Mouse (Mus musculus): ENCODE data around the gene Rab12. TPM values are rescaled to one million over a fixed set of nuclear protein-coding genes. Genes with fewer than 3 reads are reported as not detected.
A peak's percentile ranks its signal among the peaks of the same experiment; 100 is the strongest.

Rab12 gene
- polyA plus RNA-seq, 1 experiment from 2014 or later = 49.6 TPM

DNA sequence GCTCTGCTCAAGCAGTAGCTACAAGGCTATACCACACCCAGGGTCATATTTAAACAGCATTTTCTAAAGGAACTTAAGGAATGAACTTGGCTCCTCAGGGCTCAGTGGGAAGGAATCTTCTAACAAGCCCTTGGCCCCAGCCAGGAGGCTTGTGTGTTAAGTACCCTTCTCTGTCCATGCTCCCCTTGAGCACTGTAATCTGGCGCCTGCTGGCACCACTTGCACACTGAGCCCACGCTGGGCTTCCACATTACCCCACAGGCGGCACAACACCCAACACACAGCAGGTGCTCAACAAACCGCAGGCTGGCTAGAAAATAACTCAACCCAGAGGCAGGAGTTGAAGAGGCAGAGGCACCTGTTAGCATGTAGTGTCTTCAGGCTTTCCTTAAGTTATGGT, 2.6 kb downstream of the Rab12 start:
- no peak overlapping the region for H3K4me3 ChIP-seq
- ATAC-seq (ENCODE audit: low FRiP score, low read depth) = no peak
- peaks cover 29% of the 10 kb centered on the region for H3K4me1 ChIP-seq
- H3K27ac ChIP-seq = no peak overlapping the region
- H3K9me3 ChIP-seq = no peaks in the 10 kb centered on the region
- no peak overlapping the region for H3K4me2 ChIP-seq (replicated peaks)
- 89% methylated on average over 4 of the region's 4 CpGs for WGBS
- peaks cover 10% of the 10 kb centered on the region for H3K36me3 ChIP-seq
- H3K27me3 ChIP-seq = no peaks in the 10 kb centered on the region
- H3K9ac ChIP-seq = 0 out of 2 replicates have a peak overlapping the region, but pooled peaks have one; percentile 25

DNA sequence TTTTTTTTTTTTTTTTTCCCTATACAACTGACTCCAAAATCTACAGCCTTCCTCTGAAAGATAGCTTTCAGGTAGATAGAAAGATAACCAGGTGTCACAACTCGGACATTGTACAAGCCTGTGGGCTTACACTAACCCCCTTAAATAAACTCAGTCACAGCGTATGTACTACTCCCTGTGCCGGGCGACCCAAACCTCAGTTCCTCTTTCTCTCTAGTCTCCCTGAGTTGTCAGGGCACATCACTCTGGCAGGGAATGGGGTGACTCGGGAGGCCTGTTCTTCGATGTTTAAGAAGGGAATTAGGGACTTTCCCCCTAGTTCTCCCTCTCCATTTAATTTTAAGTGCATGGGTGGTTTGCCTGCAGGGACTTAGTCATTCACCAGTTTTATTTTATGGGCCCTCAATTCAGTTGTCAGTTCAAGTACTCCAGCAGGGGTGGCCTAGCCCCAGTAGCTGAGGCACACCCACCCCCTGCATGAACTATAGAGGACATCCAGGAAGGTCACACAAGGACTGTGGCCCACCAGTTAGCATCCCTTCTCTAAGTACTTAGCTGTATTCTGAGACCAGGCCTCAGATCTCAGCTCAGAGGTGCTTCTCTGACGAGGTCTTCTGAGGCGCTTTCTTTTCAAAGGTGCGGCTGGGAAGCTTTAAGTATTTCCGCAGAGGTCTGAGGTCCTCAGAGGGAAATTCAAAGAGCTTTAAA, 5.1 kb downstream of the Rab12 start:
- Histone ChIP-seq H3K36me3 (peaks cover 20% of the 10 kb centered on the region), H3K4me2 (replicated peaks) (no peak overlapping the region), H3K27me3 (no peaks in the 10 kb centered on the region), H3K9me3 (no peaks in the 10 kb centered on the region), H3K4me1 (peaks cover 36% of the 10 kb centered on the region), H3K27ac (no peak overlapping the region), H3K9ac (no peak overlapping the region), H3K4me3 (no peak overlapping the region)
- no peak for ATAC-seq (ENCODE audit: low FRiP score, low read depth)
- 78% methylated on average over 10 of the region's 10 CpGs for WGBS

DNA sequence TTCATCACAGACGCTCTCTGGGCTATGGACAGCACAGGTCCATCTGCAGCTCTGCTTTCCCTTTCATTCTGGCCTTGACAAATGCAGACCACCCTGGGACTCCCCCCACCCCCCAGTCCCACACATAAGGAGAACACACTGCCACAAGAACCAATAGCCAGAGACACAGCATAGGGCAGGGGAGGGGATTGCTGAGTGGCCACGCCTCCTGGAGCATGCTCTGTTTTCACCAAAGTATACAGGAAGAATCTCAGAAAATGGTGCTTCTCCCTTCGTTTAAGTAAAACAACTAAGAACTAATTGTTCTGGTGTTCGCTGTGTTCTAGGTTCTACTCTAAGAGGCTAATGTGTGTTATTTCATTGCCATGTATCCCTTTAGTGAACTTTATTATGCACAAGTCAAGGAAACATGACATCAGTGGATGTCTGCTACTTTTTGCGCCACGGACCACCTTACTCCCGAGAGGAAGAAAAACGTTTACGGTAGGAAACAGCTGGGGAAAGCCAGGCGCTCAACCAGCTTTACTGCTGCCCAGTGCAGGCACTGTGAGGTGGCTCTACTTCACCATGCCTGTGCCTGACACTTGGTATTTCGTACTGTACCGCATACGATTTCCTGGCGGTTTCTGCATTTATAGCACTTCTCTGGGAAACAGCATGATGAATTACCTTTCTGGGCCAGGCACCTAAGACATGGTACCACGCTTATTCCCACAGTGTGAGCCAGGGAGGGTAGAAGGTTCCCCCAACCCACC, 7.2 kb downstream of the Rab12 start:
- Histone ChIP-seq H3K27ac (no peak overlapping the region), H3K4me2 (replicated peaks) (no peak overlapping the region), H3K9ac (no peak overlapping the region), H3K27me3 (no peaks in the 10 kb centered on the region), H3K9me3 (no peaks in the 10 kb centered on the region), H3K4me3 (no peak overlapping the region), H3K4me1 (peaks cover 23% of the 10 kb centered on the region), H3K36me3 (peaks cover 37% of the 10 kb centered on the region)
- ATAC-seq (ENCODE audit: low FRiP score, low read depth) = peak; percentile 29; the same call in 1 of the 2 replicates
- WGBS = 67% methylated on average over 15 of the region's 15 CpGs

DNA sequence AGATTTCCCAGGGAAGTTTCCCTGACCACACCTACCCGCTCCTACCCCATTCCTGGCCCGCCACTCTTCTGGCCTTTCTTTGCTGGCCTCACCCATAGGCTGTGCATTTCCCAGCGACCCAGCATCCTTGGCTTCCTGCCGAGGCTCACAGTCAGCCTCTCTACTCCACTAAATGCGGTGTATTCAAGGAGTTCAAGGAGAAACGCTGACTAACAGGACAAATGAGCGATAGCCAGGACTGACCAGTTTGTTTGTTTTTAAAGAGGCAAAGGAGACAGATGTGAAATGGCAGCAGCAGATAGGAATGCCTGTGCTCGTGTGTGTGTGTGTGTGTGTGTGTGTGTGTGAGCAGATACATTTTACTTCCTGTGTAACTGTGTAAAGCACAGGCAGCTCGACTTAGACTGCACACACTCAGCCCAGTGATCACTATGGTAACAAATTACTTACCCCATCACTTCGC, 9.3 kb downstream of the Rab12 start:
- WGBS = 50% methylated on average over 10 of the region's 10 CpGs
- peaks cover 41% of the 10 kb centered on the region for H3K36me3 ChIP-seq
- no peak overlapping the region for H3K9ac ChIP-seq

DNA sequence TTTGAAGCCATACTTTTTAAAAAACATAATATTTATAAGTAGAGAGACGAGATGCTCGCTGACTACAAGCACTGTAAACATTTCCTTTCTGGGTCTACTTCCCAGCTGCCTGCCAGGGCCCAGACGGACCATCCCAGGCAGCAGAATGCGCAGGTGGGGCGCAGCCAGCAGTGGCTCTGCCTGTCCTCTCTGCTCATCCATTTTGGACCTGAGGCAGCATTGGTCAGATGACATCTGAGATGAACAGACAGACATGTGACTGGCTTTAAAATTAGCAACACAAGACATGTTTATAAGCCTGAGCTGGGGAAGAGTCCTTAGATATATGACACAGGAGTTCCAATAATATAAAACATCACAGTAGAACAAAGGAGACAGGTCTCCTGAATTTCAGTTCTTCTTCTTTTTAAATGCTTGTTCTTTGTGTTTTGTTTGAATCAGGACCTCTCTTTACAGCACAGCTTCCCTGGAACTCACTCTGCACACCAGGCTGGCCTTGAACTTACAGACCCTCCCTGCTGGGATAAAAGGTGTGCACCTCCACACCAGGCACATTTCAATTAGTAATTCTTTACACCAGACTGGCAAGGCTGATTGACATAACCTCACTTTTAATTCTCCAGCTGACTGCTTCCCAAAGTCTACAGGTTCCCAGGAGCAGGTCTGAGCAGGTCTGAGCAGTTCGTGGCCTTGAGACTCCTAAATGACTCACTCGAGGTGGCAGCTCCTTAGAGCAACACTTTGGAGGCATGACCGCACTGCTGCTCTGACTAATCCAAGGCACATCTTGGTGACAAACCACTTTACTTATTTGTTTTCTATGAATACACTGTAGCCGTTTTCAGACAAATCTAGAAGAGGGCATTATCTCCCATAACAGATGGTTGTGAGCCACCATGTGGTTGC, 12.2 kb downstream of the Rab12 start:
- WGBS = 87% methylated on average over 9 of the region's 9 CpGs
- peaks cover 10% of the 10 kb centered on the region for H3K4me1 ChIP-seq
- no peaks in the 10 kb centered on the region for H3K27me3 ChIP-seq
- H3K4me2 ChIP-seq (replicated peaks) = no peak overlapping the region
- H3K9ac ChIP-seq = no peak overlapping the region
- H3K4me3 ChIP-seq = no peak overlapping the region
- H3K27ac ChIP-seq = no peak overlapping the region
- no peak for ATAC-seq (ENCODE audit: low FRiP score, low read depth)
- peaks cover 63% of the 10 kb centered on the region for H3K36me3 ChIP-seq
- H3K9me3 ChIP-seq = no peaks in the 10 kb centered on the region

More for the DNA sequence above, 9.3 kb downstream of the Rab12 start:
- H3K4me2 ChIP-seq (replicated peaks) = no peak overlapping the region
- no peak overlapping the region for H3K27ac ChIP-seq
- H3K4me3 ChIP-seq = no peak overlapping the region
- peak; percentile 41; the same call in 1 of the 2 replicates for ATAC-seq (ENCODE audit: low FRiP score, low read depth)
- no peaks in the 10 kb centered on the region for H3K27me3 ChIP-seq
- H3K9me3 ChIP-seq = no peaks in the 10 kb centered on the region
- peaks cover 17% of the 10 kb centered on the region for H3K4me1 ChIP-seq

DNA sequence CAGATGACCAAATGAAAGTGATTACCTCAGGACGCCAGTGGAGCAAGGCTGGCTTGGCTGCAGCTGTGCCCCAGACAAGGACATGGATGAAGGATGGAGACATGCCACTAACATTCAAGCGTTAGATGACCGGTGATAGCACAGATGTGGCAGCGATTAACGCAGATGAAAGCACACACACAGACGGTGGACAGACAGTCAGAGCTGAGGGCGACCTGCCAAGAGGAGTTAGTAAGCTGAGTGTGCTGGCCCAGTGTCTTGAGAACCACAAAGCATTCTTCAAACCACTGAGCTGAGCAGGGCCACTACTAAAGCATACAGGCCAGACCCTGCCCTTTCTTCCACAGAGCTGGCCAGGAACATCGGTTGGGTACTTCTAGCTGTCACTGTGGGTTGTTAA, 14.6 kb downstream of the Rab12 start:
- Histone ChIP-seq H3K9me3 (no peaks in the 10 kb centered on the region), H3K27ac (no peak overlapping the region), H3K27me3 (no peaks in the 10 kb centered on the region), H3K36me3 (peaks cover 76% of the 10 kb centered on the region), H3K4me3 (no peak overlapping the region), H3K9ac (no peak overlapping the region), H3K4me1 (no peaks in the 10 kb centered on the region), H3K4me2 (replicated peaks) (no peak overlapping the region)
- ATAC-seq (ENCODE audit: low FRiP score, low read depth) = no peak
- 90% methylated on average over 8 of the region's 8 CpGs for WGBS

DNA sequence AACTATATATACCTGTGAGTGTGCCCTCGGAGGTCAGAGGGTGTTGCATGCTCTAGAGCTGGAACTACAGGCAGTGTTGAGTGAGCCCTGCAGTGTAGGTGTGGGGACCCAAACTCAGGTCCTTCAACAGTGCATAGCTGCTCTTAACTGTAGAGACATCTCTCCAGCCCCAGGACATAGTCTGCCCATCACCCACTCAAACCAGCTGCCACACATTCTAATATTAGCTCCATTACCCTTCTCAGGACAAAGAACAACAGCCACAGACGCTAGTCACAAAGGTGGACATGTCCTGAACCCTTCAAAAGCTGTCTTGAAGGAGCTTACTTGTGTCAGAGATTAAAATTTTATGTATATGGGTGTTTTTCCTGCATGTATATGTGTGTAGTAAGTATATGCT, 15.3 kb downstream of the Rab12 start:
- no peak overlapping the region for H3K4me2 ChIP-seq (replicated peaks)
- H3K27me3 ChIP-seq = no peaks in the 10 kb centered on the region
- 93% methylated on average over 2 of the region's 2 CpGs for WGBS
- no peak overlapping the region for H3K9ac ChIP-seq
- ATAC-seq (ENCODE audit: low FRiP score, low read depth) = no peak
- H3K27ac ChIP-seq = no peak overlapping the region
- no peaks in the 10 kb centered on the region for H3K4me1 ChIP-seq
- no peak overlapping the region for H3K4me3 ChIP-seq
- peaks cover 77% of the 10 kb centered on the region for H3K36me3 ChIP-seq
- H3K9me3 ChIP-seq = no peaks in the 10 kb centered on the region

DNA sequence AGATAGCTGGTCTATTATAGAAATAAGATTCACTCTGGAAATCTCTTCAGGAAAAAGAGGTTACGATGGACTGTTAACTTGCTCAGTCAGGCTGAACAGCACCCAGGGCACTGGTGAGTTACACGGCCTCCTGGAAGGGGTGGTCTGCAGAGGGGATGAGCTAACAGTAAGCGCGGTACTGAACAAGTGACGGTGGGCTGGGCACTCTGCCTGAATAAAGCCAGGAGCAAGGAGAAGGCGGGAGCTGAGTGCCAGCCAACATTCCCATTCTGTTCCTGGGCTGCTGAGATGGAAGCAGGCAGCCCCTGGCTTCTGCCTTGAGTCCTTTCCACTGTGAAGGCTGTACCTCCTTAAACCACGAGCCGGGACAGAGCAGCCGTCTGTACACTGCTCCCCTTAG, 16.1 kb downstream of the Rab12 start:
- Histone ChIP-seq H3K27me3 (no peaks in the 10 kb centered on the region), H3K4me3 (no peak overlapping the region), H3K4me2 (replicated peaks) (no peak overlapping the region), H3K27ac (no peak overlapping the region), H3K9me3 (no peaks in the 10 kb centered on the region), H3K4me1 (no peaks in the 10 kb centered on the region), H3K36me3 (peaks cover 80% of the 10 kb centered on the region), H3K9ac (no peak overlapping the region)
- no peak for ATAC-seq (ENCODE audit: low FRiP score, low read depth)
- 92% methylated on average over 9 of the region's 9 CpGs for WGBS

DNA sequence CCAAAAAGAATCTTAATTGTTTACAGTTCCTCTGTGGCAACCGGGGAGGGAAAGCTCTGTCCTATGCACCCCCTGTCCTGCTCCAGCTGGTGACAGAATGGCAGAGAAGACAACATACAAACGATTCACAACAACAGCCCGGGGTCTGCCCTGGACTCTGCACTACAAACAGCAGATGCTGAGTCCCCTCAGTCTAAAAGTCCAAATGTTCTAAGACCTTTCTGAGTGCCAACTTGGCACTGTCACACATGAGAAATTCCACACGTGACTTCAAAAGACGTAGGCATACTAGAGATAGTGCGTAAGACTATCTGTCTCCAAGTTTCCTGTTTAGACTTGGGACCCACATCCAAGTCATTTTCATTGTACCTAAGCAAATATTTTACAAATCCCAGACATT, 16.7 kb downstream of the Rab12 start:
- ATAC-seq (ENCODE audit: low FRiP score, low read depth) = no peak
- Histone ChIP-seq H3K9me3 (no peaks in the 10 kb centered on the region), H3K4me1 (no peaks in the 10 kb centered on the region), H3K4me2 (replicated peaks) (no peak overlapping the region), H3K4me3 (no peak overlapping the region), H3K9ac (no peak overlapping the region), H3K27me3 (no peaks in the 10 kb centered on the region), H3K27ac (no peak overlapping the region), H3K36me3 (peaks cover 80% of the 10 kb centered on the region)
- 92% methylated on average over 6 of the region's 6 CpGs for WGBS

DNA sequence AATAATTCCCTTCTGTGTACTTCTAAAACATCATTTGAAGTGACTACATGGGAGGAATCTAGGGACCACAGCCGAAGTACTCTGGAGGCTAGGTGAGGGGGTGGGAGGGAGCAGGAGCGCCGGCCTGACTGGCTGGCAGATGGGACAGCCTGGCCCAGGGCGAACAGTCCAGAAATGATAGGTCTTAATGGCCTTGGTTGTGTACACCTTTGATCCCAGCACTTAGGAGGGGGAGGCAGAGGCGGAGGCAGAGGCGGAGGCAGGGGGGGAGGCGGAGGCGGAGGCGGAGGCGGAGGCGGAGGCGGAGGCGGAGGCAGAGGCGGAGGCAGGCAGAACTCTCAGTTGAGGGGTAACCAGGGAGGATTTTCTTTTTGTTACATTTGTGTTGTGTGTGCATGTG, 20.9 kb downstream of the Rab12 start:
- Histone ChIP-seq H3K4me3 (no peak overlapping the region), H3K36me3 (peaks cover 91% of the 10 kb centered on the region), H3K4me1 (no peaks in the 10 kb centered on the region), H3K27ac (no peak overlapping the region), H3K9ac (no peak overlapping the region), H3K4me2 (replicated peaks) (no peak overlapping the region), H3K27me3 (no peaks in the 10 kb centered on the region), H3K9me3 (no peaks in the 10 kb centered on the region)
- ATAC-seq (ENCODE audit: low FRiP score, low read depth) = no peak
- 94% methylated on average over 14 of the region's 14 CpGs for WGBS

DNA sequence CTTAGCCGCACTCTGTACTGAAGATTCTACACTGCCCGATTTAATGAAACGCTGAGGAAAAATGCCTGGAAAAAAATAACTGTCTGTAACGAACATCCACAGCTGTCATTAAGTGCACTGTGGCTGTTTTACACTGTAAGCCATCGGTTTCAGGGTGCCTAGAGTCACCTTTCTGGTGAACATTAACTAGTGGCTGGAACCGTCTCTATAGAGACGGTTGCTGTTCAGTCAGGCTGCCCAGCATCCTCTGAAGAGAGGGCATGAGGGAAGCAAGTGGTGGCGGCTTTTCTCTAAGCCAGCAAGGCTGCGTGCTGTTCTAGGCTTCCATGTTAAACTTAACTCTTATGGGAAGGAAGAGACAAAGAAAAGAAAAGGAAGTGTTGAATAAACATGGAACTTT, 22.9 kb downstream of the Rab12 start:
- H3K9me3 ChIP-seq = no peaks in the 10 kb centered on the region
- no peak overlapping the region for H3K9ac ChIP-seq
- 97% methylated on average over 9 of the region's 9 CpGs for WGBS
- no peak overlapping the region for H3K4me3 ChIP-seq
- no peaks in the 10 kb centered on the region for H3K27me3 ChIP-seq
- H3K4me2 ChIP-seq (replicated peaks) = no peak overlapping the region
- peaks cover 84% of the 10 kb centered on the region for H3K36me3 ChIP-seq
- no peak for ATAC-seq (ENCODE audit: low FRiP score, low read depth)
- no peak overlapping the region for H3K27ac ChIP-seq
- no peaks in the 10 kb centered on the region for H3K4me1 ChIP-seq

All from limb, embryonic 13.5 days (tissue).